Mouse (Mus musculus) bone marrow, adult 2 months (tissue): ENCODE measurements around the gene Col4a2.

Experiments used
- CTCF ChIP-seq: fragments of 200-500 bp; IDR thresholded peaks from 2 replicates; pipeline ENCODE4 v1.5.1; 2011; ENCODE audit warnings: low read length, control low read depth; ENCODE audit not compliant: control insufficient read depth, insufficient read depth
- POLR2A ChIP-seq: fragments of 200-500 bp; IDR thresholded peaks from 2 replicates; pipeline ENCODE4 v1.6.1; 2011; ENCODE audit warnings: low read depth, mild to moderate bottlenecking, control low read depth, low read length, borderline replicate concordance; ENCODE audit not compliant: control insufficient read depth

DNA sequence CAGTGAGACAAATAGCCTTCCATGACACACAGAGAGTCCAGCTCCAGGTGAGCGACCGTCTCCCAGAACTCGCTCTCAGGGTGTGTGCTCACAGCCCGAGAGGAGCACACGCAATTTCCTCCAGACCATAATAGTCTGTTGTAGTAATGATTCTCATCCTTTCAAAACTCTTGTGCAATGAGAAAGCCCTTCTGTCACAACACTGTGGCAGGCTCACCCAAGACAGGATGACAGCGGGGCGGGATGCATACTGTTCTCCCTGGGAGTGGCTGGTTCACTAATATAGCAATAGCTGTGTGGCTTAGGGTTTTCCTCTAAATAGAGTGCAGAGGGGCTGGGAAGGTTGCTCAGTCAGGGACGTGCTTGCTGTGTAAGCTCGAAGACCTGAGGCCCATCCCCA, 91.2 kb downstream of the Col4a2 start:
- TF ChIP-seq POLR2A (no peak), CTCF (no peak)
